Mouse (Mus musculus) ES-E14 (cell line): ENCODE results near the gene Dpf3. TPM values are rescaled to one million over a fixed set of nuclear protein-coding genes. Genes with fewer than 3 reads are reported as not detected.

Experiments
- DNase-seq: peaks from one replicate; pipeline ENCODE4 v3.0.0-alpha.2; 2013; ENCODE audit warnings: low read depth, low spot score
- H3K27ac ChIP-seq: 2 replicates; pipeline ENCODE4 v1.5.1; 2012; ENCODE audit warnings: low read depth, mild to moderate bottlenecking, low read length, moderate library complexity, mixed read lengths; ENCODE audit not compliant: poor library complexity, insufficient read depth, severe bottlenecking
- H3K36me3 ChIP-seq: 2 replicates; pipeline ENCODE4 v1.6.1; 2012; ENCODE audit warnings: mild to moderate bottlenecking, low read length, moderate library complexity, mixed read lengths; ENCODE audit not compliant: control insufficient read depth, poor library complexity, insufficient read depth, severe bottlenecking
- H3K4me1 ChIP-seq, 2 experiments: fragments of 150-350 bp in 1 of 2; sonication (generic) in 1 of 2; 2 replicates each; pipeline ENCODE4 v1.6.1; 2012; ENCODE audit warnings: low read length in 2 of 2, mild to moderate bottlenecking in 1 of 2, mixed read lengths in 1 of 2; ENCODE audit not compliant: control insufficient read depth in 2 of 2, insufficient read depth in 2 of 2, poor library complexity in 1 of 2
- H3K4me3 ChIP-seq, 2 experiments: fragments of 150-350 bp in 1 of 2; sonication (generic) in 1 of 2; 2 replicates each; pipeline ENCODE4 v1.5.1; 2012; ENCODE audit warnings: low read length in 2 of 2, low read depth in 1 of 2, mild to moderate bottlenecking in 1 of 2, mixed read lengths in 1 of 2; ENCODE audit not compliant: insufficient read depth in 1 of 2, poor library complexity in 1 of 2, severe bottlenecking in 1 of 2
- H3K9ac ChIP-seq: 2 replicates; pipeline ENCODE4 v1.6.1; 2012; ENCODE audit warnings: low read depth, mild to moderate bottlenecking, low read length, mixed read lengths; ENCODE audit not compliant: poor library complexity, insufficient read depth, severe bottlenecking
- H3K9me3 ChIP-seq: fragments of 150-350 bp; sonication (generic); 2 replicates; pipeline ENCODE4 v1.6.1; 2012; ENCODE audit warnings: low read depth, mild to moderate bottlenecking, low read length; ENCODE audit not compliant: control insufficient read depth, insufficient read depth
- CHD2 ChIP-seq: IDR thresholded peaks from 2 replicates; pipeline ENCODE4 v1.6.1; 2014; ENCODE audit warnings: mild to moderate bottlenecking, low read depth, low read length, inconsistent platforms
- HCFC1 ChIP-seq: IDR thresholded peaks from 2 replicates; pipeline ENCODE4 v1.6.1; 2012; ENCODE audit warnings: low read length, inconsistent platforms, borderline replicate concordance; ENCODE audit not compliant: insufficient read depth
- MAFK ChIP-seq: IDR thresholded peaks from 2 replicates; pipeline ENCODE4 v1.6.1; 2014; ENCODE audit warnings: mild to moderate bottlenecking, low read depth, low read length, inconsistent platforms; ENCODE audit not compliant: insufficient read depth
- ZC3H11A ChIP-seq: IDR thresholded peaks from 2 replicates; pipeline ENCODE4 v1.6.1; 2012; ENCODE audit warnings: low read depth, mild to moderate bottlenecking, inconsistent platforms, low read length, borderline replicate concordance
- ZNF384 ChIP-seq: IDR thresholded peaks from 2 replicates; pipeline ENCODE4 v1.6.1; 2012; ENCODE audit warnings: low read depth, low read length, inconsistent platforms
- in situ Hi-C, 2 experiments: fragments of 600-800 bp; cut with MboI; formaldehyde crosslinking; loops; one replicate each; pipeline ENCODE4 v1.15.1; 2025; ENCODE audit warnings: low sequenced_read_pairs in 2 of 2, inconsistent platforms in 1 of 2; ENCODE audit not compliant: unreplicated experiment in 2 of 2
- total RNA-seq: library from RNA; depleted of rRNA; stranded (reverse); fragments of 300-350 nt; gene quantifications from 2 replicates; pipeline ENCODE4 v1.2.3, GENCODE M21; 2012

Dpf3 gene
- total RNA-seq, 1 experiment: 1.4 TPM

GRCm38 (mm10) chr12:83471760-83472159 is 15.8 kb downstream of the Dpf3 start:
- Histone ChIP-seq H3K4me1 (no peaks in the 10 kb centered on the region), H3K27ac (no peak overlapping the region), H3K9me3 (no peaks in the 10 kb centered on the region), H3K4me3 (no peak overlapping the region), H3K36me3 (no peaks in the 10 kb centered on the region), H3K9ac (no peak overlapping the region)
- in situ Hi-C loops: no loop called here
- no peak for DNase-seq
- TF ChIP-seq MAFK: no peak
- TF ChIP-seq CHD2: no peak
- TF ChIP-seq ZNF384: no peak
- TF ChIP-seq ZC3H11A: no peak
- no peak for TF ChIP-seq HCFC1

DNA sequence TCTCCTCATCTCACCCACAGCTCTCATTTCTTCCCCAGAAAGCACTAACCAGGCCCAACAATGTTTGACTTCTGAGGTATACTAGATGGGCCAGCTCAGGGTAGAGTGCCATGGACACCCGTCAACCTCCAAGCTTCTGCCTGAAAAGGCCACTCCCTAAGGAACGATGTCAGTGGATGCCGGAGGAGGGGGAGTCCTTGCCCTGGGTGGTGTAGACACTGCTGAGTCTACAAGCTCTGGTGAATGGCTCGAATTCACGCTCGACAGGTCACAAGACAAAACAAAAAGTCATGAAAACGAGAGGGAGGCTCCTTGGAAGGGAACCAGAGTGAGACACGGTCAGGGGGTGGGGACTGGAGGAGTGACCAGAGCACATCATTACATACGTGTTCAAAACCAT is 17.4 kb downstream of the Dpf3 start:
- no peak overlapping the region for H3K4me3 ChIP-seq
- DNase-seq: no peak
- H3K27ac ChIP-seq: no peak overlapping the region
- in situ Hi-C loops: no loop called here
- H3K36me3 ChIP-seq: no peaks in the 10 kb centered on the region
- TF ChIP-seq MAFK (no peak), CHD2 (no peak), ZNF384 (no peak), HCFC1 (no peak), ZC3H11A (no peak)
- no peak overlapping the region for H3K9ac ChIP-seq
- H3K4me1 ChIP-seq: no peaks in the 10 kb centered on the region
- no peaks in the 10 kb centered on the region for H3K9me3 ChIP-seq

DNA sequence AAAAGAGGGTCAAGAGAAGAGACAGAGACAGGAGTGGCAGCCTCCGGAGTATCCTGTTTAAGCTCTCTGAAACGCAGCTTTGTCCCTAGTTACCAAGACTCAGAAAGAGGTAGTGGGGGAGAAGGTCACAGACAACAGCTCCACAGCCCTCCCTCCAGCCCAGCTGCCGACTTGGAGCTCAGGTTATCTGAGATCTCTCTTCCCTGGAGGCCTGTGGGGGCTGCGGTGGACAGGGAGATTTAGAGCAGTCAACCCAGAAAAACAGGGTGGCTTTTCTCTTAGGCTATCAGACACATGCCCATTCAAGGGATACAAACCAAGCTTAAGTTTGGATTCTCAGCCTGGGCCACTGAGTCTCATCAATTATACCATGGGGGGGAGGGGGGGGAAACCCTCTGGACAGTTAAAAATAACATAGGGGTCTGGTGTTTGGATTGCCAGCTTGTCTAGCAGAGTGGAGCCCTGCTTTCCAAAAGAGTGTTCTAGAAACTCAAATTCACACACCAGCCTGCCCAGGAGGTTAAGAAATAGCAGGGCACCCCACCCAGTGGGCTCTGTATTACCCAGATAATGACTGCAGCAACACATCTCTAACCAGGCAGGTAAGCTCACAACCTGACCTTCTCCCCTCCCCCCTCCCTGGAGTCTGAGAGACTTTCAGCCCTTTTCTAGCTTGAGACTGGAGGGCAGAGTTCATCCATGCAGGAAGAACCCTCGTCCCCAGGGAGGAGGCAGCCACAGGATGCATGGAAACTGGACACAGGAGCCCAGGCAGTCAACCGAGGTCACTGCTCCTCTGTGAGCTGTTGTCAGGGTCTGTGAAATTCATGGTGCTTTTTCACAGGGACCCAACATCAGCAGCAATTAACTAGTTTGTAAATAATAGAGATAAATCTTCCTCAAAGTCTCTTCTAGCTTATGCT is 20.7 kb downstream of the Dpf3 start:
- TF ChIP-seq HCFC1 (no peak), MAFK (no peak), ZC3H11A (no peak), ZNF384 (no peak), CHD2 (no peak)
- no peak overlapping the region for H3K4me3 ChIP-seq
- DNase-seq: no peak

DNA sequence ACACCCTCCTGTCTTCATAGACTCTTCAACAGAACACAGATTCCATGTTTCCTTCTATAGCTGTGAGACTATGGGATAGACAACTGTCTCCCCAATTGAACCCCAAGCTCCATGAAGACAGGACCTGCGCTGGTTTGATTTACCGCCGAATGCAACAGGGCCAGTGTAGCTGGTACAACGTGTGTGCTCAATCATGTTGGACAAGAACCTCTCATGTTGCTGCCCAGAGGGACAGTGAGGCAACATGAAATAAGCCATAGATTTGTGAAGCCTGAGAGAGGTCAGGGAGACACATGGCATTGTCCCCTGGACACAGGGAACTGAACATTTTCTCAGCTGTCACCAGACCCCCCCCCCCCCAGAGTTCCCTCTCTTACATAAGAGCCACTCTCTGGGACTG is 21.5 kb downstream of the Dpf3 start:
- TF ChIP-seq ZC3H11A (no peak), MAFK (no peak), CHD2 (no peak), HCFC1 (no peak), ZNF384 (no peak)
- no peak for DNase-seq
- H3K36me3 ChIP-seq: no peaks in the 10 kb centered on the region
- H3K9ac ChIP-seq: no peak overlapping the region
- no peak overlapping the region for H3K27ac ChIP-seq
- H3K4me1 ChIP-seq: no peaks in the 10 kb centered on the region
- H3K9me3 ChIP-seq: no peaks in the 10 kb centered on the region
- in situ Hi-C loops: no loop called here
- H3K4me3 ChIP-seq: no peak overlapping the region

More for the DNA sequence above, 20.7 kb downstream of the Dpf3 start:
- no peaks in the 10 kb centered on the region for H3K9me3 ChIP-seq
- in situ Hi-C loops: no loop called here
- no peak overlapping the region for H3K27ac ChIP-seq
- H3K4me1 ChIP-seq: no peaks in the 10 kb centered on the region
- H3K36me3 ChIP-seq: no peaks in the 10 kb centered on the region
- H3K9ac ChIP-seq: no peak overlapping the region

DNA sequence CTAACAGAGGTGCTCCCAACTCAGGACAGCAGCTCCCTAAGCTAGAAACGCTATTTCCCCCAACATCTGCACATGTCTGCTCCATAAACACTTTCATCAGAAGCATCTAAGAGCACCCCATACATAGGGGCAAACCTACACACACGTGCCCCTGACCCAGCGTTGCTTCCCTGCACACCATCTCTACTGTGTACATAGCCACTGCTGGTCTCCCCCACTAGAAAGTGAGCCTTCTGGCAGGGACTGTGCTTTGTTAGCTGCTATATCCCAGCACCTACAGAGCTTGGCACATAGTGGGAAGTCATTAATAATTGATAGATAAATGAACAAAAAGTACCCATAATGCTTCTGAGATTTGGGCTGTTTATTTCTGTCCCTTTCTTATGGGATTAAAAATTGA is 27.2 kb downstream of the Dpf3 start:
- TF ChIP-seq ZNF384 (no peak), MAFK (no peak), HCFC1 (no peak), CHD2 (no peak), ZC3H11A (no peak)
- Histone ChIP-seq H3K36me3 (no peaks in the 10 kb centered on the region), H3K27ac (no peak overlapping the region), H3K4me1 (no peaks in the 10 kb centered on the region), H3K9me3 (no peaks in the 10 kb centered on the region), H3K4me3 (no peak overlapping the region), H3K9ac (no peak overlapping the region)
- no peak for DNase-seq
- in situ Hi-C loops: no loop called here
